Mouse (Mus musculus) embryonic fibroblast, embryonic 13.5 days (primary cell): ENCODE measurements around the gene Fgr.

ENCODE experiments used
- CTCF ChIP-seq: IDR thresholded peaks from 2 replicates; pipeline ENCODE4 v1.5.1; 2011; ENCODE audit warnings: mild to moderate bottlenecking, control low read depth, low read length, moderate library complexity, borderline replicate concordance; ENCODE audit not compliant: insufficient read depth
- POLR2A ChIP-seq: IDR thresholded peaks from 2 replicates; pipeline ENCODE4 v1.6.1; 2011; ENCODE audit warnings: low read depth, mild to moderate bottlenecking, control low read depth, low read length, moderate library complexity

GRCm38 (mm10) chr4:132959679-132960045 lies 14.2 kb upstream of the Fgr start:
- TF ChIP-seq CTCF (no peak), POLR2A (no peak)
